Mouse (Mus musculus): Measurements from ENCODE around the gene Gm10553.
"Not testable (repeated sequence)": the region's sequence is repeated elsewhere in the genome, so short reads cannot be mapped to it uniquely, and the experiment has no call there.

DNA sequence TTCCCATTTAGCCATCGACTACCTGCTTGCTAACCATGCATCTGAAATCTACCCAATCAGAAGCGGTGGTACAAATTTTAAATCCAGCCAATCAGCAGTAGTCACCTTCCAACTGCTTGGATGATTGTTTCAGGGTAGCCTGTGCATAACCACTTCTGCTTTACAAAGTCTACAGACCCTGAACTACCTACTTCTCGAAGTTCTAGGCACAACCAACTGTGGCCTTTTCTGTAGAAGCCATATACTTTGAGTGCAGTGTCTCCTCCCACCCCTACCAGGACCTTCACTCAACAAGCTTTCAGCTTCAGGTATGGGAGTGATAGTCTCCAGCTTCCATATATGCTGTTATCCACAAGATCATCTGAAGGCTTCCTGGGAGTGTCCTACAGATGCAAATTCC, 7.8 kb upstream of the Gm10553 start:
- not testable (repeated sequence) for TF ChIP-seq CTCF (IDR thresholded peaks at IDR 0.05; ENCODE audit: control insufficient read depth, insufficient read depth, insufficient read length); MAX (IDR thresholded peaks at IDR 0.05); MYOG (IDR thresholded peaks at IDR 0.05; ENCODE audit: control insufficient read depth, extremely low read depth, insufficient read length); USF1 (IDR thresholded peaks at IDR 0.05; ENCODE audit: low read depth)
